Mouse (Mus musculus) bone marrow macrophage, adult 2 months (primary cell): ENCODE data around the gene Ptgfrn. TPM values are rescaled to one million over a fixed set of nuclear protein-coding genes. Genes with fewer than 3 reads are reported as not detected.
A peak's percentile ranks its signal among the peaks of the same experiment; 100 is the strongest.

ENCODE experiments used
- H3K27ac ChIP-seq: 2 replicates; pipeline ENCODE4 v1.5.1; 2012; ENCODE audit warnings: low read depth, low read length; ENCODE audit not compliant: insufficient read depth
- H3K4me1 ChIP-seq: 2 replicates; pipeline ENCODE4 v1.6.1; 2012; ENCODE audit warnings: low read length; ENCODE audit not compliant: control insufficient read depth, insufficient read depth
- H3K4me3 ChIP-seq: 2 replicates; pipeline ENCODE4 v1.5.1; 2012; ENCODE audit warnings: mild to moderate bottlenecking, low read length, moderate library complexity; ENCODE audit not compliant: insufficient read depth
- CTCF ChIP-seq: IDR thresholded peaks from 2 replicates; pipeline ENCODE4 v1.5.1; 2012; ENCODE audit warnings: low read depth, mild to moderate bottlenecking, low read length, moderate library complexity
- POLR2A ChIP-seq: IDR thresholded peaks from 2 replicates; pipeline ENCODE4 v1.6.1; 2012; ENCODE audit warnings: mild to moderate bottlenecking, low read depth, low read length, borderline replicate concordance
- polyA plus RNA-seq: library from polyadenylated mRNA; stranded (reverse); fragments of >200 nt; gene quantifications from 2 replicates; pipeline ENCODE4 v1.2.4, GENCODE M21; 2012; ENCODE audit not compliant: missing spikeins, insufficient read depth, insufficient read length

Gene Ptgfrn
- polyA plus RNA-seq, 1 experiment = 3.6 TPM

DNA sequence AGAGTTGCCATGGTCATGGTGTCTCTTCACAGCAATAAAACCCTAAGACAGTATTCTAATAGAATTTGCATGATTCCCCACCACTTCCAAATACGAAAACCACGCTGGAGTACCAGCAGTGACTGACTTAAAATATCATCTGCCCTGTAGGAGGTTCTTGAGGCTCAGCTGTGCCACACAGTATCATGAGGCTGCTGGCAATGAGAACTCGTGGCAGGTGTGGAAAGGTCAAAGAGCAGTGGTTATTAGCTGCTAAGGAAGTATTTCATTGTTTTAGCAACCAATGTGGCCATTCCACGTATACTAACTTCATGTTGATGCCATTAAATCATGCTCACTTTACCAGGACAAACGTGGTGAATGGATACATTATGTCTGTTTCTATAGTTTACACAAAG lies 98.9 kb downstream of the Ptgfrn start:
- Histone ChIP-seq H3K4me1 (peaks cover 28% of the 10 kb centered on the region), H3K4me3 (no peak overlapping the region), H3K27ac (peak overlapping the region; percentile 55)
- no peak for TF ChIP-seq POLR2A
- no peak for TF ChIP-seq CTCF

- Histone ChIP-seq H3K4me1 (peaks cover 32% of the 10 kb centered on the region), H3K27ac (peak overlapping the region; percentile 55), H3K4me3 (no peak overlapping the region)
- no peak for TF ChIP-seq POLR2A
These were observed 99.4 kb downstream of the Ptgfrn start for GRCm38 (mm10) chr3:101010589-101011202.

GRCm38 (mm10) chr3:101007112-101007782 lies 102.8 kb downstream of the Ptgfrn start:
- TF ChIP-seq POLR2A (no peak), CTCF (no peak)

GRCm38 (mm10) chr3:101005392-101005791 lies 104.7 kb downstream of the Ptgfrn start:
- no peak overlapping the region for H3K4me3 ChIP-seq
- no peak overlapping the region for H3K27ac ChIP-seq
- TF ChIP-seq CTCF (no peak), POLR2A (no peak)
- H3K4me1 ChIP-seq = peaks cover 46% of the 10 kb centered on the region

More at GRCm38 (mm10) chr3:101007112-101007782, 102.8 kb downstream of the Ptgfrn start:
- H3K4me3 ChIP-seq = no peak overlapping the region
- H3K4me1 ChIP-seq = peaks cover 58% of the 10 kb centered on the region
- H3K27ac ChIP-seq = no peak overlapping the region

GRCm38 (mm10) chr3:101003575-101004356 lies 106.3 kb downstream of the Ptgfrn start:
- Histone ChIP-seq H3K4me1 (peaks cover 40% of the 10 kb centered on the region), H3K4me3 (peak overlapping the region; percentile 29), H3K27ac (peak overlapping the region; percentile 93)
- no peak for TF ChIP-seq POLR2A
- no peak for TF ChIP-seq CTCF

DNA sequence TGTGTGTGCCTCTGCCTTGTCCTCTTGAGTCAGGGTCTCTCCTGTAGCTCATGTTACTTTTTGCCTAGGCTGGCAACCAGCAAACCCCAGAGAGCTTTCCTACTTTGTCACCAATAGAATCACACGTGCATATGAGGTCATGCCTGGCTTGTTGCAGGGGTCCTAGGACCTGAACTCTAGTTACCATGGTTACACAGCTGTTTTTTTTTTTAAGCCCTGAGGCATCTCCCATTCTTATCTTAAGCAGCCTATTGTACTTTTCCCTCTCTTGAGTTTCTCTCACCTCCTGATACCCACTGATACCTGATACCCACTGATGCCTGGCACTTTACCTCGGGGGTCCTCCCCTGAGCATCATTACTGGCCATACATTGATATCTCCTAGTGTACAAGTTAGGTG lies 110.3 kb downstream of the Ptgfrn start:
- no peak for TF ChIP-seq POLR2A
- no peak for TF ChIP-seq CTCF
- Histone ChIP-seq H3K4me1 (peaks cover 40% of the 10 kb centered on the region), H3K27ac (no peak overlapping the region), H3K4me3 (no peak overlapping the region)

DNA sequence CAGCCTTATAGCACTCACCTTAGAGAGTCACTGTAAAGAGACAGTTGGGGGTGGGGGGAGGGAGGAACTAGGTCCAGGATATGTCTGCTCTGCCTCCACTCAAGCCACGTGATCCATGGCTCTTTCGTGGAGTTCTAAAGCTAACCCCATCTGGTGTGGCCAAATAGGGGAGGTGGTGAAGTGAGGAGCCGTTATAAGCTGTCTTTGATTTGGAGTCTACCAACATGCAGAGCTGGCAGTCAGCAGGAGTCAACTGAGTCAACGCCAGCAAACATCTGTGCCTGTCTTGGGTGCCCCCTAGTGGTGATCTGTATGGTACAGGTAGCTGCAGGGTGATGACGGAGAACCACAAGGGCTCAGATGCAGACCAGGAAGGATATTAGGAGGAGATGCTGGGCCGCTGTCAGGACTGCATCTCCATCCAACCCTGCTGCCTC lies 111.2 kb downstream of the Ptgfrn start:
- no peak overlapping the region for H3K4me3 ChIP-seq
- no peak overlapping the region for H3K27ac ChIP-seq
- H3K4me1 ChIP-seq = peaks cover 39% of the 10 kb centered on the region
- TF ChIP-seq POLR2A (no peak), CTCF (peak; percentile 72)

GRCm38 (mm10) chr3:100997785-100998570 lies 112.1 kb downstream of the Ptgfrn start:
- TF ChIP-seq CTCF (no peak), POLR2A (no peak)
- H3K4me3 ChIP-seq = no peak overlapping the region
- peaks cover 41% of the 10 kb centered on the region for H3K4me1 ChIP-seq
- H3K27ac ChIP-seq = peak overlapping the region; percentile 77

- Histone ChIP-seq H3K4me3 (no peak overlapping the region), H3K27ac (no peak overlapping the region), H3K4me1 (peaks cover 34% of the 10 kb centered on the region)
- no peak for TF ChIP-seq POLR2A
- no peak for TF ChIP-seq CTCF
These were observed 115.8 kb downstream of the Ptgfrn start for GRCm38 (mm10) chr3:100994252-100994651.
